Mouse (Mus musculus): Measurements from ENCODE around the gene Plcd3.

The Plcd3 gene

DNA sequence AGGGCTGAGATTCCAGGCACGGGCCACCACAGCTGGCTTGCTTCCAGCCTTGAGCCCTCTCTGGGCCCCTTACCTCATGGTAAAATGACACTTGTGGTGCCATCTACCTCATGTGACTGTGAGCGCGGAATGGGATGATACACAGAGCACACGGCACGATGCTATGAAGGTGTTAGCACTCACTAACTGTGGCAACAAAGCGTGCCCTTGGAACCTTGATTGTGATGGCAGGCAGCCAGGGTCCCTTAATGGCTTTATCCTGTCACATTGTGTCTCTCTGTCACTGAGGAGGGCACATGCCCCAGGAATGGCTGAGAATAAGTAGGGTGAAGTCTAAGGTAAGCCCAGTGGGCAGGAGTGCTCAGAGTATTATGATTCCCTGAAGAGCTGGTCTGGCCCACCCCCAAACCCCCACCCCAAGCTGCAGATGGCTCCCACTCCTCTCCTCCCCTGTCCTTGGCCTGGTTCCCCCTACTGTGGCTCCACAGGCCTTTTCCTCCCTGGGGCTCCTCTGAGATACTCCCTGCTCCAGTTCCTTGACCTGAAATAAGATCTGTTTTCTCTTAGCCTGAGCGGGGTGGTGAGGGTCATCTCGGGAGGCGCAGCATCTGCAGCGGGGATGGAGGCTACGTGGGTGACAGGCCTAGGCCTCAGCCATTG is 2.8 kb downstream of the Plcd3 start:
- DNase-seq (ENCODE audit: low spot score in 2 of 2), result no peak

DNA sequence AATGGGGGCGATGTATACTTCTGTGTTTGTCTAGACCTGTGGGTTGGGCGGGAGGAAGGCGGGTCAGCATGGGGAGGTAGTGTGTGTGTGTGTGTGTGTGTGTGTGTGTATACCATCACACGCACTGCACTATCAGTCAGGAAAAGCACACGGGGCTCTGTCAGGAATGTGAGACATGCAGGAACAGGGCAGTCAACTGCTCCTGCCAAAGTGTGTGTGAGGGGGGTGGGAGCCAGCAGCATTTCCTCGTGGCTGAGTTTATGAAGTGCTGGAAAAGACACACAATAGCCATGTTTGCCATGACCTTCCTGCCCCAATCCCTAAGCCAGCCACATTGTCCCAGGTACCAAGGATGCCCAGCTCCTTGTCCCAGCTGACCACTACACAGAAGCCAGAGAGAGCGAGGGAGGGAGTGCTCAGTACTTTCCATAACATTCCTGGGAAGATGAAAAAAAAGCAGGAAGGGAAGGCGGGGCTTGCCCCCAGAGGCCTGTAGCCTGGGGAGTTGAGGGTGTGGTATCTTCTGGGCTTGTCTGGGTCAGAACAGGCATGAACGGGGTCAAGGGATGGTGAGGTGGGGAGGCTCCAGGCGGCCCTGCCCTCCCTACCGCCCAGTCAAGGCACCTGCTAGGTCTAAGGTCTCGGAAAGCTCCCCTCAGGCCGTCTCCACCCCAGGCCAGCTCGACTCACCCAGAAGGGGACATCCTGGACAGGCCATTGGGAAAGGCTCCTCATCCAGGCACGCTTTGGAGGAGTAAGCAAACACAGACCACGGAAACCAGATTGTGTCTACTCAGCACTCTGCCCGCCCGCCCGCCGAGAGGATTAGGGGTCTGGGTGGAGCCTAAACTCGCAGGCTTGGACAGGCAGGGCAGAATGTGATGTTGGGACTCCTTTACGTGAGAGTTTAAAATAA is 4.2 kb downstream of the Plcd3 start:
- DNase-seq (ENCODE audit: low spot score in 2 of 2), result no peak

DNA sequence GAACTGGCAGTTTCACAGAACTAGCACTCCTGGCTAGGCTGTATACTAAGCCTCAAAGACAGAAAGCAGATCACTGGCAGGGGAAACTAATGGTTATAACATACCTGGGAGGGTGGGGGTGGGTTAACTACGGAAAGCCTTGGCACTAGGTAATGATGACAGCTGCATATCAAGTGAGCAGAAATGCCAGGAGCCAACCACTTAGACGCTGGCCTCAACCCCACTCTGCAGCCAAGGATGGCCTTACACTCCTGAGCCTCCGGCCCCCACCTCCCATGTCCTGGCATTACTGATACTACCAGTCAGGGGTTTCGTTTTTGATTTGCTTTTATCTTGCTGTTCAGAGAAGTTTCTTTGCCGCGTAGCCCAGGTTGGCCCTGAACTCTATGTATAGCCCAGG is 5.7 kb downstream of the Plcd3 start:
- no peak for DNase-seq (ENCODE audit: low spot score in 2 of 2)

GRCm38 (mm10) chr11:103095107-103095670 is 6.3 kb downstream of the Plcd3 start:
- no peak for DNase-seq (ENCODE audit: low spot score in 2 of 2)

GRCm38 (mm10) chr11:103093862-103094833 is 7.3 kb downstream of the Plcd3 start:
- peak; percentile 55 to 62 for DNase-seq (ENCODE audit: low spot score in 2 of 2)

DNA sequence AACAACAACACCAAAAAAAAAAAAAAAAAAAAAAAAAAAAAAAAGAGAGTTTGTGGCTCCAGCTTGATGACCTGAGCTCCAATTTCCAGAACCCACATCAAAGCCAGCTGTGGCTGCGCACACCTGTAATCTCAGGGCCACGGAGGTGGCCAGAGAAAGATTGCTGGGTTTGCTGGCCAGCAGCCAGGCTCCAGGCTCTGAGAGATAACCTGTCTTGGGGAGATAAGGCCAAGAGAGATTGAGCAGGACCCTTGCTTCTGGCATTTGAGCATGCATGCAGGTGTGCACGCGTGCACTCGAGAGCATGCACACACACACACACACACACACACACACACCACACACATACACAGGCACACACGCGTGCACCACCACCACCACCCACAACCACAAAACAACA is 8.2 kb downstream of the Plcd3 start:
- DNase-seq (ENCODE audit: low spot score in 2 of 2), result no peak

- DNase-seq (ENCODE audit: low spot score in 2 of 2), result no peak
These were observed 19.8 kb downstream of the Plcd3 start for GRCm38 (mm10) chr11:103081631-103082030.

- no peak for DNase-seq (ENCODE audit: low spot score in 2 of 2)
These were observed 21.0 kb downstream of the Plcd3 start for GRCm38 (mm10) chr11:103080323-103081091.

- DNase-seq (ENCODE audit: low spot score in 2 of 2), result no peak
These were observed 23.3 kb downstream of the Plcd3 start for GRCm38 (mm10) chr11:103078131-103078530.

DNA sequence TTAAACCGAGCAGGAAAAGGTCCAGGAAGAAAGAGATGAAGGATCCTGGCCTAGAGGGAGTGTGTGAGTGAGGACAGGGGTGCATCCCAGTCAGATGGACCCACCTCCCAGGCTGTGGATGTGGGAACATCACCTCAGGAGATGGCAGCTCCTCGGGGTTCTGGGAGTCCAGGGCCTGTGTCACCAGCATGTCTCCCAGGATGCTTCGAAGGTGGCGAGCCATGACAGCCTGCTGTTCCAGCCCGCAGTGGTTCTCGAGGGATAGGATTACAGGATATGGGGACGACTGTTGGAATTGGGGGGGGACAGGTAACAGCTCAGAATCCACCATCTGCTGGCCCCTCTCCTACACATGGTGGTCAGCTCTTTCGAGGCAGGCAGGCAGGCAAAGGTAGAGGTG is 24.9 kb downstream of the Plcd3 start:
- DNase-seq (ENCODE audit: low spot score in 2 of 2), result no peak

GRCm38 (mm10) chr11:103076010-103076409 is 25.4 kb downstream of the Plcd3 start:
- peak; percentile 48 to 68 for DNase-seq (ENCODE audit: low spot score in 2 of 2)

- no peak for DNase-seq (ENCODE audit: low spot score in 2 of 2)
These were observed 26.6 kb downstream of the Plcd3 start for GRCm38 (mm10) chr11:103074796-103075323.

DNA sequence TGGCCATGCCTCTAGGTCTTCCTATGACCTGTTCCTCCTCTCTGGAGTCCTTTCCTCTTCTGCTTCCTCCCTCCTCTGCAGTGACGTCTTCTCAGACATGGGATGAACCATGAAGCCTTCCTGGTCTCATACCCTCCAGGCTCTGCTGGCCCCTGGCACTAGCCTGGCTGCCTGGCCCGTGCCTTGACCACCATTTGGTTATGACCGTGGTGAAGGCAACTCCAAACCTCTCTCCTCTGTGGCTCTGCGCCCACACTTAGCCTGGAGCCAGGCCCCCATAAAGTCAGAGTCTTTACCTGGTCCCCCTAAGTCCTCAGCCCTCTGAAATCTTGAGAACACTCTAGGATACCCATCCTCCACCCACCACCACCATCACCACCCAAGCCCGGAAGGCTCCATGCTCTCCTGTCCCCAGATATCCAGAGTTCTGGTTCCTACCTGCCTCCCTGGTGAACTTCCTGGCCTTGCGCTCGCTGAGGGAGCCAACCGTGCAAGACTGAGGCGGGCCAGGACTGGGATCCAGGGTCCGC is 27.3 kb downstream of the Plcd3 start:
- no peak for DNase-seq (ENCODE audit: low spot score in 2 of 2)

GRCm38 (mm10) chr11:103073671-103074070 is 27.8 kb downstream of the Plcd3 start:
- no peak for DNase-seq (ENCODE audit: low spot score in 2 of 2)

GRCm38 (mm10) chr11:103070322-103070880 is 31.1 kb downstream of the Plcd3 start:
- no peak for DNase-seq (ENCODE audit: low spot score in 2 of 2)

DNA sequence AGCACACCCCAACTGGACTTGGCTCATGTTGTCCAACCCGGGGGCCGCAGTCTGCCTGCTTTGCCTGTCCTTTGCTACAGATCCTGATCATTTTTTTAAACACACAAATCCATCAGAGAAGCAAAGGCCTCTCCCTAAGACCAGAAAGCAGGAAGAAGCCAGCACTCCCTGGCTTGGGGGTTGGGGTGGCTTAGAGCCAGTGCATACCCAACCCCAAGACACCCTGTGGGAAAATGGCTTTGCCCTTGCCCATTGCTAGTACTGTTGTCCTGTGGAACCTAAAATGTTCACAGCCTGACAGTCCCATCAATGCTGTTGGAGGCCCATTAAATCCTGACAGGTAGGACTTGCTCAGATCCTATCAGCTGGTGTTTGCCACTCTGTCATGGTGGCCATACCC is 31.7 kb downstream of the Plcd3 start:
- DNase-seq (ENCODE audit: low spot score in 2 of 2), result no peak

DNA sequence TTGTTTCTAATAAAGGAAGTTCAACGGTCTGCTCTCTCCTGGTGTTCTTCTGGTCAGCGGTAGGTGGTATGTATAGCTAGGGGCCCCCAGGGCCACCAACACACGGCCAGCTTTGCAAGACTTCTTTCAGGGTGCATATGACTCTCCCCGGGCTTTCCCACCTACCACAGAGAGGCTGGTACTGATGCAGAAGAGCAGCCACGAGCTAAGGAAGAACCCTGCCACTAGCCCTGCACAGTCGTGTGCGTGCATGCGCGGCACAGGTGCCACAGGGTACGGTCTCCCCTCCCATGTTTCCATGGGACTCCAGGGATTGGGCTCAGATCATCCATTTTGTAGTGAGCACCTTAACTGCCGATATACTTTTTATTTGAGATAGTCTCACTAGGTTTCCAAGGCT is 32.6 kb downstream of the Plcd3 start:
- no peak for DNase-seq (ENCODE audit: low spot score in 2 of 2)

GRCm38 (mm10) chr11:103068272-103068671 is 33.2 kb downstream of the Plcd3 start:
- DNase-seq (ENCODE audit: low spot score in 2 of 2), result no peak

DNA sequence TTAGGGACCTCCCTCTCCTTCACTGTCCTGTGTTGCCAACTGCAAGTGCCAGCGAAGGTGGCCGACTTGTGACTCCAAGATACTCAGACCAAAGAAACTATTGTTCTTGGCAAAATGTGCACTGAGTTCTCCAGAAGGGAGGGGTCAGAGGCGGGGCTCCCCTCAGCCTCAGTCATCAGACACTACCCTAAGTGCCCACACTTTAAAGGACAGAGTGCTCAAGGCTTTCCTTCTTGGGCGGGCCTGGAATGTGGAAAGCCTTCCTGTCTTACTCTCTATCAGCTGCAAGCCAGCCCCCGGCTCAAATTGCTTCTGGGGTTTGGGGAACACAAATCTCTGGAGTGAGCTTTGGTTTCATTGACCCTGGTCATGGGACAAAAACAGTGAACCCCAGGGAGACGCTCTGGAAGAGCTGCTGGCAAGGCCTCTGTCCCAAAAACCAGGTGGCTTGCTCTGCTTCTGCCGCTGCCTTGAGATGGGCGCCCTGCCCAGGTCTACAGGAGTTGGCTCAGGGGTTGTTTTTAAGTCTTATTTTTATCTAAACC is 33.9 kb downstream of the Plcd3 start:
- DNase-seq (ENCODE audit: low spot score in 2 of 2), result no peak

DNA sequence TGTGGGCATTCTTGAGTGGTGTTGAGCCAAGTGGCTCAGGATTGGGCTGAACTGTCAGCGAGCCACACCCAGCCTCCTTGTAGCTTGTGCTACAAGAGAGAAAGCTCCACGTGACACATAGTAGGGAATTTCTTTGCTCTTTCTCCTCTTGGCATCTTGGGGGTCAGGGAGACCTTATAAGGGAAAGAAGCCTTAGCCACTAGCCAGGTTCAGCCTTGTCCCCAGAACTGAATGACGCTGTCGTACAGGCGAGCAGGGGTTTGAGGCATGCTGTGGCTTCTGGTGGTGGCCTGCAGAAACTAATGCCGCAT is 34.5 kb downstream of the Plcd3 start:
- DNase-seq (ENCODE audit: low spot score in 2 of 2), result no peak

All from spleen, postnatal 36 days (tissue).